Mouse (Mus musculus) heart, embryonic 16.5 days (tissue): Measurements from ENCODE around the gene B4galnt1. TPM values are rescaled to one million over a fixed set of nuclear protein-coding genes. Genes with fewer than 3 reads are reported as not detected.

Experiments used
- ATAC-seq: fragments of 200-750 bp; cut with Nextera tagmentation; replicated peaks from 2 replicates; pipeline ENCODE4 v1.8.0; 2017; ENCODE audit warnings: moderate number of reproducible peaks; ENCODE audit not compliant: insufficient read depth, low FRiP score; ENCODE audit errors: extremely low read depth
- H3K27ac ChIP-seq: fragments of 300-500 bp; sonication (generic); 2 replicates; pipeline ENCODE4 v1.5.1; 2014; ENCODE audit warnings: mild to moderate bottlenecking, low read length, control low read depth, moderate library complexity
- H3K27me3 ChIP-seq: fragments of 300-500 bp; sonication (generic); 2 replicates; pipeline ENCODE4 v1.6.1; 2014; ENCODE audit warnings: low read length, mixed read lengths; ENCODE audit not compliant: control insufficient read depth, insufficient read depth
- H3K36me3 ChIP-seq: fragments of 300-500 bp; sonication (generic); 2 replicates; pipeline ENCODE4 v1.6.1; 2014; ENCODE audit not compliant: control insufficient read depth, insufficient read depth
- H3K4me1 ChIP-seq: fragments of 300-500 bp; sonication (generic); 2 replicates; pipeline ENCODE4 v1.6.1; 2014; ENCODE audit warnings: low read length, mixed read lengths; ENCODE audit not compliant: control insufficient read depth, insufficient read depth
- H3K4me2 ChIP-seq: fragments of 300-500 bp; sonication (generic); 2 replicates; pipeline ENCODE4 v1.6.1; 2014; ENCODE audit warnings: low read depth, mild to moderate bottlenecking, control low read depth, low read length
- H3K4me3 ChIP-seq: fragments of 300-500 bp; sonication (generic); 2 replicates; pipeline ENCODE4 v1.5.1; 2014; ENCODE audit warnings: mild to moderate bottlenecking, control low read depth, low read length
- H3K9ac ChIP-seq: fragments of 300-500 bp; sonication (generic); 2 replicates; pipeline ENCODE4 v1.6.1; 2014; ENCODE audit warnings: low read length, control low read depth
- H3K9me3 ChIP-seq: fragments of 300-500 bp; sonication (generic); replicated peaks from 2 replicates; pipeline ENCODE4 v1.6.1; 2016; ENCODE audit warnings: low read length; ENCODE audit not compliant: control insufficient read depth
- WGBS: fragments of 180-500 bp; shearing (Covaris S2); extraction: QIAGEN DNeasy Blood & Tissue Kit; methylation state at CpG from one replicate; pipeline ENCODE4 v1.1.7; 2014; 5-methylcytosine and 5-hydroxymethylcytosine counted together
- polyA plus RNA-seq: library from polyadenylated mRNA; unstranded; fragments of >200 nt; fragmentation: Nextera tagmentation; extraction: Ambion mirVana; gene quantifications from 2 replicates; pipeline ENCODE4 v1.2.1, GENCODE M21; 2015

The B4galnt1 gene
- polyA plus RNA-seq, 1 experiment from 2014 or later, result 6.5 TPM

- H3K4me1 ChIP-seq, result peaks cover 7% of the 10 kb centered on the region
- ATAC-seq, result peak; percentile 56
- H3K27me3 ChIP-seq, result peaks cover 62% of the 10 kb centered on the region
- no peaks in the 10 kb centered on the region for H3K9me3 ChIP-seq
- H3K9ac ChIP-seq, result peak overlapping the region; percentile 17; the same call in 1 of the 2 replicates
- WGBS, result under 1% methylated on average over 29 of the region's 29 CpGs
- H3K4me2 ChIP-seq, result peak overlapping the region; percentile 67
- peak overlapping the region; percentile 41 for H3K4me3 ChIP-seq
- H3K27ac ChIP-seq, result no peak overlapping the region
- no peaks in the 10 kb centered on the region for H3K36me3 ChIP-seq
Observed at GRCm38 (mm10) chr10:127170837-127171272, 5.8 kb downstream of the B4galnt1 start.

DNA sequence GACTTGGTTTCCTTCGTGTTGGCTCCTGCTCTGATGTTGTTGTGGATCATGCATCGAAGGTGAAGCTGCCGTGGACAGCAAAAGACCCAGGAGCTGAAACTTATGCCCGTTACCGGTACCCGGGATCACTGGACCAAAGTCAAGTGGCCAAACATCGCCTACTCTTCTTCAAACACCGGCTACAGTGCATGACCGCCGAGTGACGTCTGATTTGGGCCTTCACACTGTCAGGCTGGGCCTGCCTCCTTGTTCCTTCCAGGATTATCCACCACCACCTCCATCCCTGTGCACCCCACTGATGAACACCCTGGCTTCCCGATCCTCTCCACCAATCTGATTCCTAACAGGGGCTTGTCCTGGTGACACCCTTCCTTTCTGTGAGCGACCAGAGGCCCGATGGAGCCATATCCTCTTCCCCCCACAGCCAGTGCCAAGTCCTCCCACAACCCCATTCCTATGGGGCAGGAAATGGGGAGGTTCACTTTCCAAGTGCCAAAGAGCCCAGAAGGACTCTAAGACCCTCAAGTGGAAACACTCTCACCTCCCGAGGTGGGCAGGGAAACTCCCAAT is 6.7 kb downstream of the B4galnt1 start:
- H3K4me2 ChIP-seq, result no peak overlapping the region
- H3K27me3 ChIP-seq, result peaks cover 69% of the 10 kb centered on the region
- H3K36me3 ChIP-seq, result no peaks in the 10 kb centered on the region
- 73% methylated on average over 15 of the region's 15 CpGs for WGBS
- H3K4me3 ChIP-seq, result no peak overlapping the region
- no peak overlapping the region for H3K27ac ChIP-seq
- H3K9ac ChIP-seq, result no peak overlapping the region
- no peak for ATAC-seq
- H3K4me1 ChIP-seq, result peaks cover 7% of the 10 kb centered on the region
- no peaks in the 10 kb centered on the region for H3K9me3 ChIP-seq

- H3K36me3 ChIP-seq, result no peaks in the 10 kb centered on the region
- no peak overlapping the region for H3K27ac ChIP-seq
- no peak overlapping the region for H3K4me2 ChIP-seq
- H3K27me3 ChIP-seq, result peaks cover 68% of the 10 kb centered on the region
- ATAC-seq, result no peak
- H3K9ac ChIP-seq, result no peak overlapping the region
- no peaks in the 10 kb centered on the region for H3K9me3 ChIP-seq
- WGBS, result 75% methylated on average over 16 of the region's 16 CpGs
- peaks cover 14% of the 10 kb centered on the region for H3K4me1 ChIP-seq
- H3K4me3 ChIP-seq, result no peak overlapping the region
Observed at GRCm38 (mm10) chr10:127173148-127174065, 8.4 kb downstream of the B4galnt1 start.

DNA sequence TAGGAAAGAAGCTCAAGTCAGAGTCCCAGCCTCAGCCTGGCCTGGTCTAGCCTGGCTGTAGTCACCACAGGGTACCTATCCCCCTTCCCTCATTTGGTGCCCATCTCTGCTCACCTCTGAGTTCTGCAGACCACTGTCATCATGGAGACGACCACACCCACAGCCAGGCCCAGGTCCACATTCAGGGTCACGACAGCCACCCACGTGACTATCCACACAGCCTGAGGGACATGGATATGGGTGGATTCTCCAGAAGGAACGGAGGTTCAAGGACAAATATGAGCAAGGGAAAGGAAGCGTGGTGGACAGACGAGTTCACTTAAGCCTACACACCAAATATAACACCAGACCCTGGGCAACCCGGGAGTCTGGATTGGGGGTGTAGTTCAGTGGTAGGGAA is 9.1 kb downstream of the B4galnt1 start:
- no peak for ATAC-seq
- H3K4me2 ChIP-seq, result no peak overlapping the region
- H3K27ac ChIP-seq, result no peak overlapping the region
- no peak overlapping the region for H3K9ac ChIP-seq
- 83% methylated on average over 7 of the region's 7 CpGs for WGBS
- peaks cover 73% of the 10 kb centered on the region for H3K27me3 ChIP-seq
- H3K9me3 ChIP-seq, result no peaks in the 10 kb centered on the region
- H3K4me3 ChIP-seq, result no peak overlapping the region
- no peaks in the 10 kb centered on the region for H3K36me3 ChIP-seq
- H3K4me1 ChIP-seq, result peaks cover 18% of the 10 kb centered on the region

DNA sequence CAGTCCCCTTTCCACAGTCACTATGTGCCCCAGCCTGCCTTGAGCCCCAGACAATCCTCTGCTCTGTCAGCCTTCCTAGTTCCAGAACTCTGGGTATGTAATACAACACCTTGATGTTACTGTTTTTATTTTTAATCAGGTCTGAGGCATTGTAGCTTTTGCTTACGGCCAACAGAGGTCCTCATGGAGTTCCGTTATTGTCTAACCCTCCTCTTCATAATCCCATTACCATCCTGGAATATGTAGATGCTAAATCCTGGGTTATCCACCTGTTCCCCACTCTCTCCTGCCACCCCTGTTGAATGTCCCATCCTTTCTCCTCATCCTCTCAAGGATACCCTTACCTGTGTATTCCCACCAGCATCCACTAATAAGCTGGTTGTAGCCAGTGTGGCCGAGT is 11.2 kb downstream of the B4galnt1 start:
- H3K4me3 ChIP-seq, result no peak overlapping the region
- peaks cover 19% of the 10 kb centered on the region for H3K4me1 ChIP-seq
- no peak overlapping the region for H3K27ac ChIP-seq
- no peak for ATAC-seq
- H3K9ac ChIP-seq, result no peak overlapping the region
- 41% methylated on average over 3 of the region's 3 CpGs for WGBS
- H3K4me2 ChIP-seq, result no peak overlapping the region
- H3K9me3 ChIP-seq, result no peaks in the 10 kb centered on the region
- peaks cover 71% of the 10 kb centered on the region for H3K27me3 ChIP-seq
- no peaks in the 10 kb centered on the region for H3K36me3 ChIP-seq

DNA sequence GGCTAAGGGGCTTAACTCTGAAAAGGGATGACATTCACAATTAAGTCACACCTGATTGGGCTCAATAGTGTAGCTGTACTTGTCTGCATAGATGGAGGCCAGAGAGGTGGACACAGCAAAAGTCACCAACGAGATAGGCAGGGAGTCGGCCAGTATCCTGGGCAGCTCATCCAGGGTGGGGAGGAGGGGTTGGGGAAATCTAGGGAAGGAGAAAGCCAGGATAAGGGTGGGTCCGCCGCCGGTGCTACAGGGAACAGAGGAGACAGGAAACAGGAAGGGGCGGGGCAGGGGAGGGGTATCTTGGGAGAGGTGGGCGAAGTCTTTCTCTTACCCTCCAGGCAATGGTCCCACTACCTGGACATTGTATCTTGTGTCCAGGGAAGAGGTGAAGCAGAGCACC is 11.7 kb downstream of the B4galnt1 start:
- H3K9me3 ChIP-seq, result no peaks in the 10 kb centered on the region
- no peak overlapping the region for H3K27ac ChIP-seq
- no peak overlapping the region for H3K9ac ChIP-seq
- no peak for ATAC-seq
- H3K27me3 ChIP-seq, result peaks cover 68% of the 10 kb centered on the region
- H3K4me3 ChIP-seq, result no peak overlapping the region
- peak overlapping the region; percentile 6 for H3K4me2 ChIP-seq
- 6% methylated on average over 7 of the region's 7 CpGs for WGBS
- H3K36me3 ChIP-seq, result no peaks in the 10 kb centered on the region
- H3K4me1 ChIP-seq, result peaks cover 19% of the 10 kb centered on the region

GRCm38 (mm10) chr10:127177235-127177634 is 12.2 kb downstream of the B4galnt1 start:
- Histone ChIP-seq H3K9me3 (no peaks in the 10 kb centered on the region), H3K4me2 (peak overlapping the region; percentile 17; the same call in 1 of the 2 replicates), H3K9ac (no peak overlapping the region), H3K27ac (no peak overlapping the region), H3K4me1 (peaks cover 19% of the 10 kb centered on the region), H3K27me3 (peaks cover 68% of the 10 kb centered on the region), H3K4me3 (no peak overlapping the region), H3K36me3 (no peaks in the 10 kb centered on the region)
- no peak for ATAC-seq
- 18% methylated on average over 9 of the region's 9 CpGs for WGBS

GRCm38 (mm10) chr10:127177719-127178118 is 12.7 kb downstream of the B4galnt1 start:
- H3K4me3 ChIP-seq, result peak overlapping the region; percentile 43
- H3K27ac ChIP-seq, result no peak overlapping the region
- WGBS, result 1% methylated on average over 23 of the region's 23 CpGs
- H3K9me3 ChIP-seq, result no peaks in the 10 kb centered on the region
- peak overlapping the region; percentile 31 for H3K9ac ChIP-seq
- H3K27me3 ChIP-seq, result peaks cover 72% of the 10 kb centered on the region
- H3K4me1 ChIP-seq, result peaks cover 19% of the 10 kb centered on the region
- peak; percentile 50; the same call in 1 of the 2 replicates for ATAC-seq
- no peaks in the 10 kb centered on the region for H3K36me3 ChIP-seq
- peak overlapping the region; percentile 62 for H3K4me2 ChIP-seq
